Mouse (Mus musculus) ES-E14 (cell line): ENCODE measurements around the gene Dhrs7b. TPM values are rescaled to one million over a fixed set of nuclear protein-coding genes. Genes with fewer than 3 reads are reported as not detected.

ENCODE experiments used
- DNase-seq: peaks from one replicate; pipeline ENCODE4 v3.0.0-alpha.2; 2013; ENCODE audit warnings: low read depth, low spot score
- H3K27ac ChIP-seq: 2 replicates; pipeline ENCODE4 v1.5.1; 2012; ENCODE audit warnings: low read depth, mild to moderate bottlenecking, low read length, moderate library complexity, mixed read lengths; ENCODE audit not compliant: poor library complexity, insufficient read depth, severe bottlenecking
- H3K36me3 ChIP-seq: 2 replicates; pipeline ENCODE4 v1.6.1; 2012; ENCODE audit warnings: mild to moderate bottlenecking, low read length, moderate library complexity, mixed read lengths; ENCODE audit not compliant: control insufficient read depth, poor library complexity, insufficient read depth, severe bottlenecking
- H3K4me1 ChIP-seq, 2 experiments: fragments of 150-350 bp in 1 of 2; sonication (generic) in 1 of 2; 2 replicates each; pipeline ENCODE4 v1.6.1; 2012; ENCODE audit warnings: low read length in 2 of 2, mild to moderate bottlenecking in 1 of 2, mixed read lengths in 1 of 2; ENCODE audit not compliant: control insufficient read depth in 2 of 2, insufficient read depth in 2 of 2, poor library complexity in 1 of 2
- H3K4me3 ChIP-seq, 2 experiments: fragments of 150-350 bp in 1 of 2; sonication (generic) in 1 of 2; 2 replicates each; pipeline ENCODE4 v1.5.1; 2012; ENCODE audit warnings: low read length in 2 of 2, low read depth in 1 of 2, mild to moderate bottlenecking in 1 of 2, mixed read lengths in 1 of 2; ENCODE audit not compliant: insufficient read depth in 1 of 2, poor library complexity in 1 of 2, severe bottlenecking in 1 of 2
- H3K9ac ChIP-seq: 2 replicates; pipeline ENCODE4 v1.6.1; 2012; ENCODE audit warnings: low read depth, mild to moderate bottlenecking, low read length, mixed read lengths; ENCODE audit not compliant: poor library complexity, insufficient read depth, severe bottlenecking
- H3K9me3 ChIP-seq: fragments of 150-350 bp; sonication (generic); 2 replicates; pipeline ENCODE4 v1.6.1; 2012; ENCODE audit warnings: low read depth, mild to moderate bottlenecking, low read length; ENCODE audit not compliant: control insufficient read depth, insufficient read depth
- CHD2 ChIP-seq: IDR thresholded peaks from 2 replicates; pipeline ENCODE4 v1.6.1; 2014; ENCODE audit warnings: mild to moderate bottlenecking, low read depth, low read length, inconsistent platforms
- HCFC1 ChIP-seq: IDR thresholded peaks from 2 replicates; pipeline ENCODE4 v1.6.1; 2012; ENCODE audit warnings: low read length, inconsistent platforms, borderline replicate concordance; ENCODE audit not compliant: insufficient read depth
- MAFK ChIP-seq: IDR thresholded peaks from 2 replicates; pipeline ENCODE4 v1.6.1; 2014; ENCODE audit warnings: mild to moderate bottlenecking, low read depth, low read length, inconsistent platforms; ENCODE audit not compliant: insufficient read depth
- ZC3H11A ChIP-seq: IDR thresholded peaks from 2 replicates; pipeline ENCODE4 v1.6.1; 2012; ENCODE audit warnings: low read depth, mild to moderate bottlenecking, inconsistent platforms, low read length, borderline replicate concordance
- ZNF384 ChIP-seq: IDR thresholded peaks from 2 replicates; pipeline ENCODE4 v1.6.1; 2012; ENCODE audit warnings: low read depth, low read length, inconsistent platforms
- in situ Hi-C, 2 experiments: fragments of 600-800 bp; cut with MboI; formaldehyde crosslinking; loops; one replicate each; pipeline ENCODE4 v1.15.1; 2025; ENCODE audit warnings: low sequenced_read_pairs in 2 of 2, inconsistent platforms in 1 of 2; ENCODE audit not compliant: unreplicated experiment in 2 of 2
- total RNA-seq: library from RNA; depleted of rRNA; stranded (reverse); fragments of 300-350 nt; gene quantifications from 2 replicates; pipeline ENCODE4 v1.2.3, GENCODE M21; 2012

Dhrs7b gene
- total RNA-seq, 1 experiment = 102 TPM

- DNase-seq = no peak
- peaks cover 26% of the 10 kb centered on the region for H3K36me3 ChIP-seq
- H3K4me3 ChIP-seq = no peak overlapping the region
- no peak for TF ChIP-seq ZC3H11A
- no peak for TF ChIP-seq ZNF384
- no peak for TF ChIP-seq CHD2
- TF ChIP-seq MAFK = no peak
- no peak for TF ChIP-seq HCFC1
- no peaks in the 10 kb centered on the region for H3K4me1 ChIP-seq
- in situ Hi-C loops = no loop called here
- no peaks in the 10 kb centered on the region for H3K9me3 ChIP-seq
- H3K9ac ChIP-seq = no peak overlapping the region
- no peak overlapping the region for H3K27ac ChIP-seq
Observed at GRCm38 (mm10) chr11:60903661-60904061, 73.2 kb downstream of the Dhrs7b start.

GRCm38 (mm10) chr11:60905407-60906120 lies 75.1 kb downstream of the Dhrs7b start:
- Histone ChIP-seq H3K4me1 (0 out of 4 replicates have a peak, but pooled peaks cover 0 to 2% of the 10 kb centered on the region in 2 experiments), H3K9me3 (no peaks in the 10 kb centered on the region), H3K9ac (no peak overlapping the region), H3K36me3 (peaks cover 28% of the 10 kb centered on the region), H3K4me3 (no peak overlapping the region), H3K27ac (no peak overlapping the region)
- in situ Hi-C loops = no loop called here
- TF ChIP-seq HCFC1 (no peak), ZNF384 (no peak), CHD2 (no peak), MAFK (no peak), ZC3H11A (no peak)
- DNase-seq = no peak

- H3K36me3 ChIP-seq = peaks cover 28% of the 10 kb centered on the region
- no peak overlapping the region for H3K9ac ChIP-seq
- in situ Hi-C loops = no loop called here
- no peak for DNase-seq
- H3K4me3 ChIP-seq = no peak overlapping the region
- no peak overlapping the region for H3K27ac ChIP-seq
- peaks cover 0 to 3% of the 10 kb centered on the region in 2 experiments; a peak in 2 of 4 replicates for H3K4me1 ChIP-seq
- no peaks in the 10 kb centered on the region for H3K9me3 ChIP-seq
- no peak for TF ChIP-seq CHD2
- TF ChIP-seq ZC3H11A = no peak
- no peak for TF ChIP-seq MAFK
- no peak for TF ChIP-seq ZNF384
- TF ChIP-seq HCFC1 = no peak
Observed at GRCm38 (mm10) chr11:60906449-60906848, 76.0 kb downstream of the Dhrs7b start.

DNA sequence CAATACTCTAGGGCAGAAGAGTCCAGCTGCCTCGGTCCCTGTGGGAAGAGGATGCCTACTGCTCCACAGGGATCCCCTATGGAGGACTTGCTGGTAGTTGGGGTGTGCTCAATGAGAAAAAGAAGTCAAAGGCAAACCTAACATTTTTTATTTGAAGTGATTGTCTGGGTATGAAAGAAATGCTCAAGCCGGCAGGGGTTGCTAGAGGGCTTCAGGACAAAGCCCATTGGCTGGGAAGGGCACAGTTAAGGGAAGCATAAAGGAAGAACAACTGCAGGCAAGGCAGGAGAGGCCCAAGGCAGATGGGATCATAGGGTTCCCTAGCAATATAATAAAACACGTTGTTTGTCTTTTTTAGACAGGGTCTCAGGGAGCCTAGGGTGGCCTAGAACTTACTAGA lies 77.6 kb downstream of the Dhrs7b start:
- no peak for DNase-seq
- TF ChIP-seq CHD2 (no peak), ZNF384 (no peak), MAFK (no peak), ZC3H11A (no peak)
- Histone ChIP-seq H3K27ac (no peak overlapping the region), H3K4me3 (no peak overlapping the region), H3K4me1 (peaks cover 0 to 12% of the 10 kb centered on the region in 2 experiments; a peak in 2 of 4 replicates), H3K9ac (no peak overlapping the region), H3K36me3 (peaks cover 28% of the 10 kb centered on the region), H3K9me3 (no peaks in the 10 kb centered on the region)
- in situ Hi-C loops = no loop called here
